ENCODE assay signal across 8 mouse cellular contexts in genomic region chr4:65605151-65605702, GRCm38 (mm10). TPM values are rescaled to one million over a fixed set of nuclear protein-coding genes. Genes with fewer than 3 reads are reported as not detected.
A peak's percentile ranks its signal among the peaks of the same experiment; 100 is the strongest.
DNase-seq lines count a peak whose midpoint lies in the region; ATAC-seq and TF ChIP-seq lines count a peak whose summit lies in the region.

No protein-coding gene starts in this region.

- no peak for TF ChIP-seq POLR2A in kidney, adult 2 months (IDR thresholded peaks at IDR 0.05; ENCODE audit: low read depth, low read length)
- TF ChIP-seq POLR2A in myocyte (IDR thresholded peaks at IDR 0.05; ENCODE audit: insufficient read length, low read depth), result no peak

- H3ac ChIP-seq in myocyte (ENCODE audit: control insufficient read depth, insufficient read length), result peak overlapping the region; percentile 40

- H3K4me1 ChIP-seq in kidney, adult 2 months (ENCODE audit: control insufficient read depth, insufficient read depth, low read length), result peaks cover 12% of the 10 kb centered on the region
- H3K4me1 ChIP-seq in E14TG2a.4 (replicated peaks; ENCODE audit: low read depth, low read length), result peaks cover 7% of the 10 kb centered on the region; the same call in 1 of the 2 replicates
- H3K4me1 ChIP-seq in intestine, embryonic 16.5 days (ENCODE audit: control insufficient read depth, insufficient read depth, low read length), result peaks cover 28% of the 10 kb centered on the region

- no peaks in the 10 kb centered on the region for H3K27me3 ChIP-seq in kidney, adult 2 months (replicated peaks; ENCODE audit: control insufficient read depth, insufficient read depth, low read length)
- peaks cover 4% of the 10 kb centered on the region for H3K27me3 ChIP-seq in E14TG2a.4 (ENCODE audit: insufficient read depth, low read length)
- H3K27me3 ChIP-seq in intestine, embryonic 16.5 days (replicated peaks; ENCODE audit: control insufficient read depth, insufficient read depth, low read length), result no peaks in the 10 kb centered on the region
- H3K27me3 ChIP-seq in myocyte (ENCODE audit: control insufficient read depth, insufficient read depth, insufficient read length), result no peaks in the 10 kb centered on the region

- DNase-seq in kidney, adult 2 months, result peak; percentile 27
- no peak for DNase-seq in kidney, postnatal 4 days
- DNase-seq in embryo, embryonic 11.5 days (ENCODE audit: low read depth, low spot score), result peak; percentile 16
- DNase-seq in ovary, adult 18-20 months (ENCODE audit: low spot score), result no peak
- DNase-seq in cerebellum, postnatal 36 days, result no peak

- peak overlapping the region; percentile 83 for H3K9ac ChIP-seq in intestine, embryonic 16.5 days (ENCODE audit: low read depth, low read length)

- no peaks in the 10 kb centered on the region for H3K36me3 ChIP-seq in kidney, adult 2 months (ENCODE audit: control insufficient read depth, insufficient read depth, low read length)
- no peaks in the 10 kb centered on the region for H3K36me3 ChIP-seq in E14TG2a.4 (ENCODE audit: insufficient read depth, low read length)
- H3K36me3 ChIP-seq in intestine, embryonic 16.5 days (ENCODE audit: control insufficient read depth, insufficient read depth, low read length), result no peaks in the 10 kb centered on the region
- H3K36me3 ChIP-seq in myocyte (ENCODE audit: control insufficient read depth, insufficient read depth), result no peaks in the 10 kb centered on the region

- H3K79me2 ChIP-seq in myocyte (ENCODE audit: control insufficient read depth, insufficient read depth), result peaks cover 51% of the 10 kb centered on the region

- 0 out of 2 replicates have a peak overlapping the region, but pooled peaks have one; percentile 13 for H3K27ac ChIP-seq in kidney, adult 2 months (ENCODE audit: insufficient read depth, low read depth, low read length)
- 0 out of 2 replicates have a peak overlapping the region, but pooled peaks have one; percentile 9 for H3K27ac ChIP-seq in intestine, embryonic 16.5 days (ENCODE audit: low read length)

- ATAC-seq in intestine, embryonic 16.5 days, result peak; percentile 65

- under 1% methylated on average over 21 of the region's 21 CpGs for WGBS in kidney, adult 2 months
- under 1% methylated on average over 21 of the region's 21 CpGs for WGBS in intestine, embryonic 16.5 days

- peak overlapping the region; percentile 94 for H3K4me3 ChIP-seq in kidney, adult 2 months (ENCODE audit: insufficient read depth, low read depth, low read length)
- H3K4me3 ChIP-seq in E14TG2a.4 (replicated peaks; ENCODE audit: low read length), result peak overlapping the region; percentile 85
- peak overlapping the region; percentile 77 for H3K4me3 ChIP-seq in intestine, embryonic 16.5 days (ENCODE audit: low read length)
- H3K4me3 ChIP-seq in myocyte, result peak overlapping the region; percentile 92

- H3K9me3 ChIP-seq in E14TG2a.4 (ENCODE audit: low read length), result peaks cover 15% of the 10 kb centered on the region; the same call in 1 of the 2 replicates
- no peaks in the 10 kb centered on the region for H3K9me3 ChIP-seq in intestine, embryonic 16.5 days (ENCODE audit: control insufficient read depth, low read length)

- no peak for TF ChIP-seq CTCF in kidney, adult 2 months (conservative IDR thresholded peaks at IDR 0.05; ENCODE audit: insufficient read depth, insufficient read length, low read depth, low read length)
- no peak for TF ChIP-seq CTCF in E14TG2a.4 (conservative IDR thresholded peaks at IDR 0.05; ENCODE audit: low read length)

- peak overlapping the region; percentile 74 for H3K4me2 ChIP-seq in intestine, embryonic 16.5 days (ENCODE audit: low read depth, low read length)
- peak overlapping the region; percentile 75 for H3K4me2 ChIP-seq in myocyte (ENCODE audit: low read depth)

TF ChIP-seq in myocyte, 11 proteins besides CTCF, POLR2A, EP300 and RAD21:
- no peak for TF ChIP-seq MAX (IDR thresholded peaks at IDR 0.05; ENCODE audit: low read depth)
- TF ChIP-seq SRF (IDR thresholded peaks at IDR 0.05; ENCODE audit: control insufficient read depth, insufficient read length, low read depth), result no peak
- no peak for TF ChIP-seq POLR2AphosphoS2 (IDR thresholded peaks at IDR 0.05; ENCODE audit: insufficient read length, low read depth)
- TF ChIP-seq CEBPB (IDR thresholded peaks at IDR 0.05; ENCODE audit: insufficient read depth, poor library complexity, severe bottlenecking), result 0 out of 2 replicates have a peak, but pooled peaks have one; percentile 16
- TF ChIP-seq MYOG (IDR thresholded peaks at IDR 0.05; ENCODE audit: control insufficient read depth in 1 of 3, insufficient read depth in 1 of 3, insufficient read length in 2 of 3, low read depth in 2 of 3), result no peak
- no peak for TF ChIP-seq TCF3 (IDR thresholded peaks at IDR 0.05; ENCODE audit: insufficient read length, low read depth)
TF ChIP-seq in myocyte: peak in this region for 1.

RNA-seq across cellular contexts. Expression of gene Trim32, which starts 0.4 kb away (rescaled TPM):
- 19.6 and 20.6 TPM in 2 replicates for polyA plus RNA-seq in kidney, adult 2 months (2012; rRNA removed)
- polyA plus RNA-seq in intestine, embryonic 16.5 days (2015; fragmentation: Nextera tagmentation; extraction: Ambion mirVana), result 39.9 and 42.4 TPM in 2 replicates
- 23.7 TPM for polyA plus RNA-seq in myocyte (2012; fragmentation: generic; extraction: Trizol)

Comparison
In these comparisons a context has a peak if more than half of its experiments do, and no peak if none do; other contexts are left out.
1. DNase-seq: peak in kidney, adult 2 months (single experiment) and embryo, embryonic 11.5 days (single experiment); none in kidney, postnatal 4 days (0 of 2), ovary, adult 18-20 months (single experiment) and cerebellum, postnatal 36 days (0 of 2).
2. Peak in every context shown above with its lines, with median percentiles within 50 percentile points of each other: H3K4me3 ChIP-seq.